Mouse (Mus musculus) spleen, adult 2 months (tissue): ENCODE measurements at regions not wholly inside any gene's neighbourhood (a gene's known extent, or its start where the extent isn't known, plus 50 kb on each side); places are given as distances from the start of the nearest gene placed in this dataset.

ENCODE experiments used
- CTCF ChIP-seq: fragments of 200-500 bp; IDR thresholded peaks from 2 replicates; pipeline ENCODE4 v1.5.1; 2011; ENCODE audit warnings: mild to moderate bottlenecking, inconsistent platforms; ENCODE audit not compliant: insufficient read depth, insufficient read length, insufficient replicate concordance; ENCODE audit errors: extremely low read depth
- POLR2A ChIP-seq: fragments of 200-500 bp; IDR thresholded peaks from 2 replicates; pipeline ENCODE4 v1.6.1; 2011; ENCODE audit warnings: low read depth, low read length, inconsistent platforms

DNA sequence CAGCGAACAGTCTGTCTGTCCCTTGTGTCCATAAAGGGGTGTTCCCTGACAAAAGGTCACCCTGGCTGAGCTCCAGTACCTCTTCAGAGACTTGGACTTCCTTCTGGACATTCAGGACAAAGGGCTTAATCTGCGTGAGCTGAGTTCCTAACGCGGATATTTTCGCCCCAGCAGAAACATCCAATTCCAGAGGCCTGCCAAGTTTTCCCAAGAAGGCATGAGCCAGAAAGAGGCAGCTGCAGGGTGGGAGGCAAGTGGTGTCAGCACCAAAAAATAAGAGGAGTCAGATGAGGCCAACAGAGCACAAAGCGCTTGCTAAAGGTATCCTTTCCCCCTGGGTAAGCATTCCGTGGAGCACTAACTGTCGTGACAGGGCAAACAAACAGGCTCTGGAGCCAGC is 216.9 kb upstream of the Ccdc122 start:
- TF ChIP-seq POLR2A (no peak), CTCF (no peak)
